Mouse (Mus musculus) kidney, adult 8-10 months (tissue): Measurements from ENCODE around the gene Mrpl22.
"Not testable (repeated sequence)": the region's sequence is repeated elsewhere in the genome, so short reads cannot be mapped to it uniquely, and the experiment has no call there.

Source experiments
- DNase-seq, 2 experiments: peaks; one replicate each; pipeline ENCODE4 v3.0.0; 2022

Mrpl22 gene

GRCm38 (mm10) chr11:58171459-58172091 is at the start of gene Mrpl22:
Gene Mrpl22 (plus strand): TSS chr11:58171661.
- peak; percentile 97 to 98 for DNase-seq

GRCm38 (mm10) chr11:58123711-58124110 is 47.8 kb upstream of the Mrpl22 start:
- no peak for DNase-seq

GRCm38 (mm10) chr11:58125021-58125420 is 46.4 kb upstream of the Mrpl22 start:
- DNase-seq = no peak

- peak; percentile 83 to 86 for DNase-seq
Measured at GRCm38 (mm10) chr11:58126397-58127160, 44.9 kb upstream of the Mrpl22 start.

GRCm38 (mm10) chr11:58127544-58127943 is 43.9 kb upstream of the Mrpl22 start:
- no peak for DNase-seq

- no peak for DNase-seq
Measured at GRCm38 (mm10) chr11:58129302-58129843, 42.1 kb upstream of the Mrpl22 start.

GRCm38 (mm10) chr11:58132026-58132425 is 39.4 kb upstream of the Mrpl22 start:
- no peak for DNase-seq

GRCm38 (mm10) chr11:58134869-58135268 is 36.6 kb upstream of the Mrpl22 start:
- DNase-seq = no peak

GRCm38 (mm10) chr11:58135296-58135695 is 36.2 kb upstream of the Mrpl22 start:
- no peak for DNase-seq

- no peak for DNase-seq
Measured at GRCm38 (mm10) chr11:58136677-58137076, 34.8 kb upstream of the Mrpl22 start.

GRCm38 (mm10) chr11:58138821-58139220 is 32.6 kb upstream of the Mrpl22 start:
- DNase-seq = no peak

GRCm38 (mm10) chr11:58139466-58139865 is 32.0 kb upstream of the Mrpl22 start:
- DNase-seq = no peak

- no peak for DNase-seq
Measured at GRCm38 (mm10) chr11:58143704-58144426, 27.6 kb upstream of the Mrpl22 start.

GRCm38 (mm10) chr11:58146241-58146640 is 25.2 kb upstream of the Mrpl22 start:
- DNase-seq = no peak

GRCm38 (mm10) chr11:58155458-58155857 is 16.0 kb upstream of the Mrpl22 start:
- no peak for DNase-seq

GRCm38 (mm10) chr11:58156871-58157270 is 14.6 kb upstream of the Mrpl22 start:
- DNase-seq = no peak

- DNase-seq = no peak
Measured at GRCm38 (mm10) chr11:58165072-58165471, 6.4 kb upstream of the Mrpl22 start.

- no peak for DNase-seq
Measured at GRCm38 (mm10) chr11:58167822-58168166, 3.7 kb upstream of the Mrpl22 start.

GRCm38 (mm10) chr11:58168167-58168915 is 3.1 kb upstream of the Mrpl22 start, which contains the start of gene Gemin5:
Gene Gemin5 (minus strand): TSS chr11:58168539.
- DNase-seq = peak; percentile 77 to 84

GRCm38 (mm10) chr11:58169666-58170065 is 1.8 kb upstream of the Mrpl22 start:
- DNase-seq = no peak

GRCm38 (mm10) chr11:58179563-58179962 is 8.1 kb downstream of the Mrpl22 start:
- DNase-seq = peak; percentile 81 to 85

GRCm38 (mm10) chr11:58179986-58180385 is 8.5 kb downstream of the Mrpl22 start:
- DNase-seq = not testable (repeated sequence)

GRCm38 (mm10) chr11:58180756-58181155 is 9.3 kb downstream of the Mrpl22 start:
- peak; percentile 56 to 63 for DNase-seq
